Mouse (Mus musculus): Measurements from ENCODE around the gene Gm4871. TPM values are rescaled to one million over a fixed set of nuclear protein-coding genes. Genes with fewer than 3 reads are reported as not detected.

The Gm4871 gene
- total and polyA plus RNA-seq, 2 experiments = not detected

DNA sequence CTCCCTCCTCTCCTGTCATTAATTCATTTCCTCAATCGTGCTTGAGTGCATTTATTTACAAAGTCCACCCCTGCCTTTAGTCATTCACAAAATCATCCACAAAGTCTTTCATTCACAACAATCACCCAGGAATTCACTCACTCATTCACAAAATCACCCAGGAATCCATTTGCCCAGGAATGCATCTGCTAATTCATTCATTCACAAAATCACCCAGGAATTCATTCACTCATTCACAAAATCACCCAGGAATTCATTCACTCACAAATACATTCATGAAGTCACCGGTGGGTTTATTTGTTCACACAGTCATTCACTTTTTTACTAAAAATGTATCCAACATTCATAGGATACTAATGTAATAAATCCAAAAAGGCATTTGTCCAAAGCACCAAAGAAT, 42.5 kb downstream of the Gm4871 start:
- H3K27me3 ChIP-seq (ENCODE audit: control insufficient read depth, insufficient read depth, low read length) = no peaks in the 10 kb centered on the region
- TF ChIP-seq POLR2A (IDR thresholded peaks at IDR 0.05; ENCODE audit: extremely low read depth, insufficient read depth, low read length) (no peak), CTCF (IDR thresholded peaks at IDR 0.05; ENCODE audit: low read depth, low read length) (no peak)
- H3K9ac ChIP-seq (ENCODE audit: low read depth, low read length) = no peak overlapping the region
- 70% methylated on average over 2 of the region's 2 CpGs for WGBS
- no peak for DNase-seq (ENCODE audit: extremely low read depth, low read depth, low spot score)
- peaks cover 2% of the 10 kb centered on the region; the same call in 1 of the 2 replicates for H3K4me1 ChIP-seq (ENCODE audit: control insufficient read depth, insufficient read depth, low read length)
- no peak overlapping the region for H3K4me3 ChIP-seq (ENCODE audit: insufficient read depth, low read depth, low read length)
- H3K79me2 ChIP-seq (ENCODE audit: control insufficient read depth, insufficient read depth, low read length) = no peaks in the 10 kb centered on the region
- no peaks in the 10 kb centered on the region for H3K36me3 ChIP-seq (ENCODE audit: control insufficient read depth, insufficient read depth, low read length)
- H3K27ac ChIP-seq (replicated peaks; ENCODE audit: insufficient read depth, low read depth, low read length) = no peak overlapping the region

DNA sequence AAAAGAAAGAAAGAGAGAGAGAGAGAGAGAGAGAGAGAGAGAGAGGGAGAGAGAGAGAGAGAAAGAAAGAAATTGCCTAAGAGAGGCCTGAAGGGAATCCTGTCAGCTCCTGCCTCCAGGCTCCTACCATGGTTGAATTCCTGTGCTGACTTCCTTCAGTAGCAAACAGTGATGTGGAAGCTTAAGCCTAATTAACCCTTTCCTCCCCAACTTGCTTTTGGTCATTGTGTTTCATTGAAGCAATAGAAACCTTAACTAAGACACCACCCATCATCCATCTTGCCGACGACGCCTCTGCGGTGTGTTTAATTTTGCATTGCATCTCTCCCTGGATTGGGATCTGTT, 43.5 kb downstream of the Gm4871 start:
- TF ChIP-seq POLR2A (IDR thresholded peaks at IDR 0.05; ENCODE audit: extremely low read depth, insufficient read depth, low read length) (no peak), CTCF (IDR thresholded peaks at IDR 0.05; ENCODE audit: low read depth, low read length) (no peak)
- 84% methylated on average over 4 of the region's 4 CpGs for whole genome bisulfite sequencing

DNA sequence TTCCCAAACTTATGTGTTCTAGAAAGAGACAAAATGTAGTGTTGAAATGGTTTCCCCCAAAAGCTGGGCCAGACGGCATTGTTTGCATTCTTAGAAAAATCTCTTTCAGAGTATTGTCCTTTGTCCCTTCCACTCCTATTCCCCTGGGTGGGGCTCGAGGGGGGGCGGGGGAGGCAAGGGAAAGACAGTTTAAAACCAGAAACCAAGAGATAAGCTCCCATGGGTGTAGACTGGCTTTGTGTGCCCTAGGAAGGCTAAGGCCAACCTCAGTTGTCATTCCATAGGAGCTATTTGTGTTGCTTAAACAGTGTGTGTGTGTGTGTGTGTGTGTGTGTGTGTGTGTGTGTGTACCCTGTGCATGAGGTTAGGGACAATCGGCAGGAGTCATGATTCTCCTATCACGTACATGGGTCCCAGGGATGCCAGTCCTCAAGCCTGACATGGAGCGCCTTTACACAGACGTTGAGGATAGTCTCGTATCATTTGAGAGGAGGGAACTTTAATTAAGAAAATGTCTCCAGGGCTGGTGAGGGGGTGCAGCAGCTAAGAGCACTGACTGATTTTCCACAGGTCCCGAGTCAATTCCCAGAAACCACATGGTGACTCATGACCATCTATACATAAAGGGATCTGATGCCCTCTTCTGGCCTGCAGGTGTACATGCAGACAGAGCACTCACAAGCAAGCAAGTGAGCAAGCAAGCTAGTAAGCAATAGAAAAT, 44.1 kb downstream of the Gm4871 start:
- 45% methylated on average over 9 of the region's 9 CpGs for WGBS
- DNase-seq (ENCODE audit: extremely low read depth, low read depth, low spot score) = peak; percentile 60
- TF ChIP-seq POLR2A (IDR thresholded peaks at IDR 0.05; ENCODE audit: extremely low read depth, insufficient read depth, low read length) = no peak
- peak; percentile 58; the same call in 1 of the 2 replicates for TF ChIP-seq CTCF (IDR thresholded peaks at IDR 0.05; ENCODE audit: low read depth, low read length)
- no peak overlapping the region for H3K9ac ChIP-seq (ENCODE audit: low read depth, low read length)
- H3K27me3 ChIP-seq (ENCODE audit: control insufficient read depth, insufficient read depth, low read length) = no peaks in the 10 kb centered on the region
- no peak overlapping the region for H3K4me3 ChIP-seq (ENCODE audit: insufficient read depth, low read depth, low read length)
- no peak overlapping the region for H3K27ac ChIP-seq (replicated peaks; ENCODE audit: insufficient read depth, low read depth, low read length)
- no peaks in the 10 kb centered on the region for H3K36me3 ChIP-seq (ENCODE audit: control insufficient read depth, insufficient read depth, low read length)
- H3K79me2 ChIP-seq (ENCODE audit: control insufficient read depth, insufficient read depth, low read length) = no peaks in the 10 kb centered on the region
- H3K4me1 ChIP-seq (ENCODE audit: control insufficient read depth, insufficient read depth, low read length) = peaks cover 2% of the 10 kb centered on the region; the same call in 1 of the 2 replicates

More for the DNA sequence above, 43.5 kb downstream of the Gm4871 start:
- H3K27ac ChIP-seq (replicated peaks; ENCODE audit: insufficient read depth, low read depth, low read length) = no peak overlapping the region
- no peak overlapping the region for H3K4me3 ChIP-seq (ENCODE audit: insufficient read depth, low read depth, low read length)
- H3K27me3 ChIP-seq (ENCODE audit: control insufficient read depth, insufficient read depth, low read length) = no peaks in the 10 kb centered on the region
- no peaks in the 10 kb centered on the region for H3K79me2 ChIP-seq (ENCODE audit: control insufficient read depth, insufficient read depth, low read length)
- DNase-seq (ENCODE audit: extremely low read depth, low read depth, low spot score) = no peak
- no peaks in the 10 kb centered on the region for H3K36me3 ChIP-seq (ENCODE audit: control insufficient read depth, insufficient read depth, low read length)
- no peak overlapping the region for H3K9ac ChIP-seq (ENCODE audit: low read depth, low read length)
- H3K4me1 ChIP-seq (ENCODE audit: control insufficient read depth, insufficient read depth, low read length) = peaks cover 2% of the 10 kb centered on the region; the same call in 1 of the 2 replicates

DNA sequence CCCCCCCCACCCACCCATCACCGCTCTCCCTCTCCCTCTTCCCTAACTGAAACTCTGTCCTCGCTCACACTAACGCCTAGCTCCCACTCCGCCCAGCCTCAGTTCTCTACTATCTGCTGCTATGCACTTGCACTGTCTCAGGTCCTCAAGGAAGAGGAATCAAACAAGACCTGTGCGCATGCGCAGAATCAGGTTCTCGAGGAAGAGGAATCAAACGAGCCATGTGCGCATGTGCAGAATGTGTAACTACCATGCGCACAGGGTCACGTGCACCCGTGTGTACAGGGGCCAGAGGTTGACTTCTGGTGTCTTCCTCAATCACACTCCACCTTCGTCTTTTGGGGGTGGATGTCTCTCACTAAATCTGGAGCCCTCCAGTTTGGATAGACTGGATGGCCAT, 45.0 kb downstream of the Gm4871 start:
- 95% methylated on average over 13 of the region's 13 CpGs for WGBS
- Histone ChIP-seq H3K4me3 (ENCODE audit: insufficient read depth, low read depth, low read length) (no peak overlapping the region), H3K36me3 (ENCODE audit: control insufficient read depth, insufficient read depth, low read length) (no peaks in the 10 kb centered on the region), H3K79me2 (ENCODE audit: control insufficient read depth, insufficient read depth, low read length) (no peaks in the 10 kb centered on the region), H3K9ac (ENCODE audit: low read depth, low read length) (no peak overlapping the region), H3K4me1 (ENCODE audit: control insufficient read depth, insufficient read depth, low read length) (peaks cover 2% of the 10 kb centered on the region; the same call in 1 of the 2 replicates), H3K27me3 (ENCODE audit: control insufficient read depth, insufficient read depth, low read length) (no peaks in the 10 kb centered on the region), H3K27ac (replicated peaks; ENCODE audit: insufficient read depth, low read depth, low read length) (no peak overlapping the region)
- TF ChIP-seq CTCF (IDR thresholded peaks at IDR 0.05; ENCODE audit: low read depth, low read length) (no peak), POLR2A (IDR thresholded peaks at IDR 0.05; ENCODE audit: extremely low read depth, insufficient read depth, low read length) (no peak)
- DNase-seq (ENCODE audit: extremely low read depth, low read depth, low spot score) = no peak

DNA sequence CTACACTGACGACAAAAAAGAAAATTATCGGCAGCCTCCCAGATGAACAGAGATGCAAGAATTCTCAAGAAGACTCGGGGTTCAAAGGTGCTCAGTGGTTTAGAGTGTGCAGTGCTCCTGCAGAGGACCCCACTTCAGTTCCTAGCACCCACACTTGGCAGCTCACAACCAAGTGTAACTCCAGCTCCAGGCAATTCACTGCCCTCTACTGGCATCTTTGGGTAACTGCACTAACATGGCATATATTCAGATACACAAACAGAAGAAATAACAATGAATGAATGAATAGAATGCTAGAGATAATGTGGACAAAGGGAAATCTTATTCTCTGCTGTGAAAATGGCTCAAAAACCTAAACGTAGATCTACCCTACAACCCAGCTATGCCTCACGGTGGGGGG, 47.7 kb downstream of the Gm4871 start:
- WGBS = 97% methylated on average over 5 of the region's 5 CpGs
- no peak for TF ChIP-seq POLR2A (IDR thresholded peaks at IDR 0.05; ENCODE audit: extremely low read depth, insufficient read depth, low read length)
- TF ChIP-seq CTCF (IDR thresholded peaks at IDR 0.05; ENCODE audit: low read depth, low read length) = no peak

DNA sequence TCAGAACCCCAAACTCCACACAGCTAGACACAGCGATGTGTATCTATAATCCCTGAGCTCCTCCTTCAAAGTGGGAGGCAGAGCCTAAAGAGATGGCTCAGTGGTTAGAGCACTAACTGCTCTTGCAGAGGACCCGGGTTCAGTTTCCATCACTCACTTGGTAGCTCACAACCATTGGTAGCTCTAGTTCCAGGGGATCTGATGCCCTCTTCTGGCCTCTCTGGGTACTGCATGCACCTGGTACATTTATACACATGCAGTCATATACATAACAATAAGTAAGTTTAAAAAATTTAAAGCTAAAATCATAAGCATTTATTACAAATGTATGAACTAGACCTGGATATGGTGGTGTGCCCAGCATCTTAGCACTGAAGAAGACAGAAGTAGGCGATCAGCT, 49.3 kb downstream of the Gm4871 start:
- no peaks in the 10 kb centered on the region for H3K27me3 ChIP-seq (ENCODE audit: control insufficient read depth, insufficient read depth, low read length)
- H3K27ac ChIP-seq (replicated peaks; ENCODE audit: insufficient read depth, low read depth, low read length) = no peak overlapping the region
- H3K4me1 ChIP-seq (ENCODE audit: control insufficient read depth, insufficient read depth, low read length) = no peaks in the 10 kb centered on the region
- H3K4me3 ChIP-seq (ENCODE audit: insufficient read depth, low read depth, low read length) = no peak overlapping the region
- no peak for TF ChIP-seq POLR2A (IDR thresholded peaks at IDR 0.05; ENCODE audit: extremely low read depth, insufficient read depth, low read length)
- no peak; the same call in 1 of the 2 replicates for TF ChIP-seq CTCF (IDR thresholded peaks at IDR 0.05; ENCODE audit: low read depth, low read length)
- WGBS = over 99% methylated on average over 3 of the region's 3 CpGs
- no peak for DNase-seq (ENCODE audit: extremely low read depth, low read depth, low spot score)
- no peaks in the 10 kb centered on the region for H3K36me3 ChIP-seq (ENCODE audit: control insufficient read depth, insufficient read depth, low read length)
- H3K79me2 ChIP-seq (ENCODE audit: control insufficient read depth, insufficient read depth, low read length) = no peaks in the 10 kb centered on the region
- H3K9ac ChIP-seq (ENCODE audit: low read depth, low read length) = no peak overlapping the region

More for the DNA sequence above, 47.7 kb downstream of the Gm4871 start:
- no peaks in the 10 kb centered on the region for H3K79me2 ChIP-seq (ENCODE audit: control insufficient read depth, insufficient read depth, low read length)
- no peak for DNase-seq (ENCODE audit: extremely low read depth, low read depth, low spot score)
- H3K4me3 ChIP-seq (ENCODE audit: insufficient read depth, low read depth, low read length) = no peak overlapping the region
- H3K9ac ChIP-seq (ENCODE audit: low read depth, low read length) = no peak overlapping the region
- H3K27me3 ChIP-seq (ENCODE audit: control insufficient read depth, insufficient read depth, low read length) = no peaks in the 10 kb centered on the region
- H3K36me3 ChIP-seq (ENCODE audit: control insufficient read depth, insufficient read depth, low read length) = no peaks in the 10 kb centered on the region
- H3K4me1 ChIP-seq (ENCODE audit: control insufficient read depth, insufficient read depth, low read length) = peaks cover 2% of the 10 kb centered on the region; the same call in 1 of the 2 replicates
- no peak overlapping the region for H3K27ac ChIP-seq (replicated peaks; ENCODE audit: insufficient read depth, low read depth, low read length)

Other genes starting within 250 kb of the Gm4871 start
- gene Smurf1, start 66.9 kb downstream of the Gm4871 start, total RNA-seq (2014; rRNA removed) = 5.2 and 6.0 TPM in 2 replicates
- gene Smurf1, start 66.9 kb downstream of the Gm4871 start, polyA plus RNA-seq (2012; rRNA removed) = 6.7 and 8.6 TPM in 2 replicates
- gene 1700018F24Rik, start 10.2 kb upstream of the Gm4871 start, total RNA-seq (2014; rRNA removed) = not detected in 2 replicates
- gene 1700018F24Rik, start 10.2 kb upstream of the Gm4871 start, polyA plus RNA-seq (2012; rRNA removed) = not detected in 2 replicates
- gene Arpc1a, start 51.1 kb upstream of the Gm4871 start, total RNA-seq (2014; rRNA removed) = 36.0 and 47.1 TPM in 2 replicates
- 64.7 and 66.5 TPM in 2 replicates for gene Arpc1a, start 51.1 kb upstream of the Gm4871 start, polyA plus RNA-seq (2012; rRNA removed)
- not detected in 2 replicates for gene Kpna7, start 51.3 kb upstream of the Gm4871 start, total RNA-seq (2014; rRNA removed)
- gene Kpna7, start 51.3 kb upstream of the Gm4871 start, polyA plus RNA-seq (2012; rRNA removed) = not detected in 2 replicates
- 30.9 and 61.0 TPM in 2 replicates for gene Arpc1b, start 81.5 kb upstream of the Gm4871 start, total RNA-seq (2014; rRNA removed)
- 93.8 and 137 TPM in 2 replicates for gene Arpc1b, start 81.5 kb upstream of the Gm4871 start, polyA plus RNA-seq (2012; rRNA removed)
- gene Pdap1, start 107.5 kb upstream of the Gm4871 start, total RNA-seq (2014; rRNA removed) = 12.6 and 16.1 TPM in 2 replicates
- 16.9 and 19.7 TPM in 2 replicates for gene Pdap1, start 107.5 kb upstream of the Gm4871 start, polyA plus RNA-seq (2012; rRNA removed)
- 57.9 and 66.4 TPM in 2 replicates for gene Bud31, start 107.6 kb upstream of the Gm4871 start, total RNA-seq (2014; rRNA removed)
- gene Bud31, start 107.6 kb upstream of the Gm4871 start, polyA plus RNA-seq (2012; rRNA removed) = 45.5 and 45.7 TPM in 2 replicates
- 7.2 and 8.3 TPM in 2 replicates for gene Ptcd1, start 134.4 kb upstream of the Gm4871 start, total RNA-seq (2014; rRNA removed)
- gene Ptcd1, start 134.4 kb upstream of the Gm4871 start, polyA plus RNA-seq (2012; rRNA removed) = 7.5 and 7.6 TPM in 2 replicates
- gene Cpsf4, start 134.5 kb upstream of the Gm4871 start, total RNA-seq (2014; rRNA removed) = 16.4 TPM in 2 replicates
- 16.8 and 20.2 TPM in 2 replicates for gene Cpsf4, start 134.5 kb upstream of the Gm4871 start, polyA plus RNA-seq (2012; rRNA removed)
- 331 and 332 TPM in 2 replicates for gene Atp5j2, start 159.3 kb upstream of the Gm4871 start, total RNA-seq (2014; rRNA removed)
- gene Atp5j2, start 159.3 kb upstream of the Gm4871 start, polyA plus RNA-seq (2012; rRNA removed) = 171 and 187 TPM in 2 replicates
- 6.8 and 8.5 TPM in 2 replicates for gene Zkscan14, start 169.1 kb upstream of the Gm4871 start, total RNA-seq (2014; rRNA removed)
- 1.8 and 2.1 TPM in 2 replicates for gene Zkscan14, start 169.1 kb upstream of the Gm4871 start, polyA plus RNA-seq (2012; rRNA removed)
- gene Zkscan5, start 171.8 kb upstream of the Gm4871 start, total RNA-seq (2014; rRNA removed) = 7.6 and 7.8 TPM in 2 replicates
- 4.8 and 4.9 TPM in 2 replicates for gene Zkscan5, start 171.8 kb upstream of the Gm4871 start, polyA plus RNA-seq (2012; rRNA removed)
- 29.5 and 29.9 TPM in 2 replicates for gene Zfp655, start 199.0 kb upstream of the Gm4871 start, total RNA-seq (2014; rRNA removed)
- gene Zfp655, start 199.0 kb upstream of the Gm4871 start, polyA plus RNA-seq (2012; rRNA removed) = 11.4 and 11.8 TPM in 2 replicates
- gene Zscan25, start 247.7 kb upstream of the Gm4871 start, total RNA-seq (2014; rRNA removed) = 3.0 and 3.5 TPM in 2 replicates
- 6.5 and 6.7 TPM in 2 replicates for gene Zscan25, start 247.7 kb upstream of the Gm4871 start, polyA plus RNA-seq (2012; rRNA removed)

Measured in liver, adult 2 months (tissue).